Mouse (Mus musculus) liver, adult 2 months (tissue): ENCODE data around the gene Gm38392.

ENCODE experiments used
- CTCF ChIP-seq: fragments of 200-500 bp; IDR thresholded peaks from 2 replicates; pipeline ENCODE4 v1.5.1; 2011; ENCODE audit warnings: low read depth, low read length, control low read depth
- POLR2A ChIP-seq: fragments of 200-500 bp; IDR thresholded peaks from 2 replicates; pipeline ENCODE4 v1.6.1; 2011; ENCODE audit warnings: low read length, control low read depth; ENCODE audit not compliant: insufficient read depth; ENCODE audit errors: extremely low read depth

DNA sequence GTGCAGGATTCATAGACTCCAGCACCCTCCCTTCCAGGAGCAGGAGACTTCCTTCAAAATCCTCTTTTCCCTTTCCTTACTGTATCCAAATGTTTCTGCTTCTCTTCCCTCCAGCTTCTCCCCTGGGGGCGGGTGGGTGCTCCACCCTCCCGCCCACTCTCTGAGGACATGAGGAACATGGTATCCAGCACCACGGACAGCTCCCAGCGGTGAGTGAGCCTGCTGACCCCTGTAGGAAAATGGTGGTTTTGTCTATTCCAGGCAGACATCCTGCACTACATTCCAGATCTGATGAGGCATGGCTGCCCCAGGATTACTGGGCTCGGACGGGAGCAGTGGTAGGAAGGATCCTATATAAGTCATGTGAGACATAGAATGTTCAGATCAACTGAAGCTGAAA, 66.2 kb downstream of the Gm38392 start:
- TF ChIP-seq POLR2A (no peak), CTCF (peak; percentile 26)
